Mouse (Mus musculus) left cerebral cortex, adult 18-20 months (tissue): ENCODE data around the gene Golga4. TPM values are rescaled to one million over a fixed set of nuclear protein-coding genes. Genes with fewer than 3 reads are reported as not detected.

Experiments
- DNase-seq, 2 experiments: peaks; one replicate each; pipeline ENCODE4 v3.0.0; 2021 to 2022; ENCODE audit warnings: low spot score in 2 of 2, mixed read lengths in 1 of 2
- long read RNA-seq, 2 experiments: library from polyadenylated mRNA; stranded (forward); transcript quantifications; one replicate each; pipeline ENCODE4 v2.0.0; 2021
- total RNA-seq, 2 experiments: library from RNA; stranded (reverse); gene quantifications; 2 replicates each; pipeline ENCODE4 v1.2.3; 2021

The Golga4 gene
- 100 to 1,000 TPM in 1 of 2 experiments, 10 to 100 TPM in 1; 89.1 to 105 TPM for total RNA-seq
- long read RNA-seq, experiment 1, full-length matches to known transcripts = 5 of 17 reads
- long read RNA-seq, experiment 1, partial matches to known transcripts = 5 of 17 reads
- long read RNA-seq, experiment 1, other reads (novel, unspliced or antisense) = 7 of 17 reads
- long read RNA-seq, experiment 2, full-length matches to known transcripts = 2 of 7 reads
- long read RNA-seq, experiment 2, partial matches to known transcripts = 0 of 7 reads
- long read RNA-seq, experiment 2, other reads (novel, unspliced or antisense) = 5 of 7 reads

DNA sequence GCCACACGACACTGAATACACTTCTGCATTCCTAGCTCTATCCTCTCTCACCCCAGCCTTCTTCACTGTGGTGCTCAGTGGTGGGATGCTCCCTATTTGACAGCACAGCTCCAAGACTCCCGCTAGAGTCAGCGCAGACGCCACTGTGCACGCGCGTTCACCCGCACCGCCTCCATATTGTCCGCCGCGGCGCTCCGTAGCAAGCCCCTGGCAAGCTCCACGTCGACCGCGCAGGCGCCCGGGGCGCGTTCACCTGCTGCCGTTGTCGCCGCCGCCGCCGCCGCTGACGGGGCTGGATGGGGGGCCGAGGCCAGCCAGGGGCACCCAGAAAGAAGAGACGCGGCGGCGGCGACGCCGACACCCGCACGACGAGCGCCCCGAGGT lies at the start of gene Golga4:
Gene Golga4, plus strand, starts transcription at position 248 of the 384 bp plus-strand sequence.
- peak; percentile 97 for DNase-seq

GRCm38 (mm10) chr9:118456405-118456804 lies 49.7 kb upstream of the Golga4 start:
- DNase-seq = no peak

- no peak for DNase-seq
Observed at GRCm38 (mm10) chr9:118458039-118458438, 48.0 kb upstream of the Golga4 start.

- DNase-seq = no peak
Observed at GRCm38 (mm10) chr9:118464031-118464430, 42.0 kb upstream of the Golga4 start.

GRCm38 (mm10) chr9:118468301-118468700 lies 37.8 kb upstream of the Golga4 start:
- DNase-seq = no peak

DNA sequence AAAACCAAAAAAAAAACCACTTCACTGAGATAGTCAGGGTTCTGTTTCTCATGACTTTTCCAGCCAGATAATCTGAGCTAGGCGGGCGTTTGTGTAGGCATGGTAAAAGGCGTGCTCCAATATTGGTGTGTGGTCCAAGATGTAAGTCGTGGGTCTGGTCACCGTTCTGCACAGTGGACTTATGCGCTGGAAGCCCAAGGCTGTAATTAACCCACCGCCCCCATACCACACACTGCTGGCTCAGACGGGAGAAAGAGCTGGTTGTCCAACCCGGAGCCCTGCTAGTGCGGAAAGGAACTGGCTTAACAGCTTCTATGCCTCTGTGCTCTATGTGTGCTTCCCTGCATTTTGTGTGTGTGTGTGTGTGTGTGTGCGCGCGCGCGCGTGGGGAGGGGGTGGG lies 36.8 kb upstream of the Golga4 start:
- DNase-seq = no peak

DNA sequence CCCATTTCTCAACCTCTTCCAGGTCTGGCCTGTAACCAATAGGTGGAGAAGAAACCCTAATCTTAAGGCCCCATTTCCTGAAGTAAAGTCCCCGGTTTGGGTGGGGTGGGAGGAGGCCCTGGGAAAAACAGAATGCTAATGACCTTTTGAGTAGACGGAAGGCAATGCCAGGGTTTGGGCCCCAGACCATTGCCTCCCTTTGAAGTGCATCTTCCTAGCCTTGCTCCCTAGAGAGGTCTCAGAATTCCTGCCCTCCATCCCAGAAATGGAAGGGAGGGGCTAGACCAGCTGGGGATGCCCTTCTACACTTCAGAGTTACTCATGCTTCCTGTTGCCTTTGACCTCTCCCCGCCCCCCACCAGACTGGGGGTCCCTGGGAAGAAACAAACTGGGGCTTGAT lies 34.8 kb upstream of the Golga4 start:
- DNase-seq = no peak

DNA sequence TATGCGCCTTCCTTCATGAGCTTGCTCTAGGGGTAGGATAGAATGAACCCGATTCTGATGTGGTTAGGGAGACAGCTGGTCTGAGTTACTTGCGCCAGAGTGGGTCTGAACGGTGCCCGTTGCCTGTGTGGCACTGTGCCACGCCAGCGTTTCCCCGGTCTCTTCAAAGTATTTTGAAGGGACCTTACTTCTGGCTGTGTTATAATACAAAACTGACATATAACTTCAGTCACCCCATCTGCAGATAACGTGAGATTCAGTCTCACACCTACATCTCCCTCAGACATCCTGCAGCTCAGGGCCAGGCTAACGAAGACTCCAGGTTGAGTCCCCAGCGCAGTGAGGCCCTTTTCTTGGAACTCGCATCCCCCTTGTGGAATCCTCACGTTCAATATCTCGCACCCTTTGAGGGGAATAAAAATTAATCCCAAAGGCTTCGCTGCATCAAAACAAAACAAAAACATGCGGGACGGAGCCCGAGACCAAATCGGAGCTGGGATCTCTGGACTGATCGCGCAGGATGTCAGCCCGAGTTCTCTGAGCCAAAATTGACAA lies 29.8 kb upstream of the Golga4 start:
- DNase-seq = no peak

DNA sequence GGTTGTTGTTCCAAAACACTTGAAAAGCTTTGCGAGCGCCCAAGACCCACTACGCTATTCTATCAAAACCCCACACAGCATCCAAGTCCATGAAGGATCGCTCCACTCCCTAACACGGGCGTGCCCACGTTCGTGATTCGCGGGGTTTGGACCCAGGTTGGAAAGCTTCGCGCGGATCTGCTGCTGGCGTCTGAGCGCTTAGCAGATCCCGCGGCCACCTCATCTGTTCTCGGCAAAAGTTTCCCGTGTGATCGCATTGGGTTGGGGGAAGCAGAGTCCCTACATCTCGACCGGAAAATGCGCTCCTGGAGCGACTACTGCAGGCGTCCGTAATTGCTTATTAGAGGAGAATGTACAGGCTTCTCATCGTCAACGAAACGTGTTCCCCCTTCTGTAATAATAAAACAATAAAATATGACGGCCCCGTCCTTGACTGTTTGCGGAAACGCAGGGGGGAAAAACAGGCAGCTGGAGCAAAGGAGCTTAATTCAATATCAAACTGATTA lies 29.2 kb upstream of the Golga4 start:
- no peak for DNase-seq

DNA sequence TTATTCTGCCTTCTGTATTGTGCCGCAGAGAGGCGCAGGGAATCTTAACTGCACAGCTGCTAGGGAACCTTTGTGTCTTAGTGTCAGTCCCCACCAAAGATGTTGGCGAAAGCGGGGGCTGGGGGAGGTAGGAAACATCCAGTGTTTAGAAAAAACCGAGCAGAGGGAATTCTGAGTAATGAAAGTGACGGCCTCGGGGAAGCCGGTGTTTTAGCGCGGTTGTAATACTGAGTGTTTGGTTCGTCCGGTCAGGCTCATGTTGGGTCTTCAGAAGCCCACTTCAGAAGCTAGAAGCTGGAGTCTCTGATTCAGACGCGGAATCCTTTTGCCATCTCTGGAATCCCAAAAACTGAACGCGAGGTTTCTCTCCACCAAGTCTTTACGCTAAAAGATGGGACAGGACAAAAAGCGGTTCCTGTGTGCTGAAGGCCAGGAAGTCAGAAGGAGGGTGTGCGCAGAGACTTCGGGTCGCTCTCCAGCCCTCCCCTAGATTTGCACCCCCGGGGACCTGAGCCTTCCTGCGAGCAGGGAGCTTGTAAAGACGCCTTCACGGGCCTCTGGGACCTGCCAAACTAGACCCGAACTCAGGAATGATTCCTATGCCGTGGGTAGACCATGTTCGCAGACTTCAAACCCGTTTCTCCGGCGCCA lies 28.7 kb upstream of the Golga4 start:
- DNase-seq = no peak

- no peak for DNase-seq
Observed at GRCm38 (mm10) chr9:118477961-118478360, 28.1 kb upstream of the Golga4 start, which contains the start of gene Eomes. Gene Eomes, plus strand, starts transcription at chr9:118478212.

DNA sequence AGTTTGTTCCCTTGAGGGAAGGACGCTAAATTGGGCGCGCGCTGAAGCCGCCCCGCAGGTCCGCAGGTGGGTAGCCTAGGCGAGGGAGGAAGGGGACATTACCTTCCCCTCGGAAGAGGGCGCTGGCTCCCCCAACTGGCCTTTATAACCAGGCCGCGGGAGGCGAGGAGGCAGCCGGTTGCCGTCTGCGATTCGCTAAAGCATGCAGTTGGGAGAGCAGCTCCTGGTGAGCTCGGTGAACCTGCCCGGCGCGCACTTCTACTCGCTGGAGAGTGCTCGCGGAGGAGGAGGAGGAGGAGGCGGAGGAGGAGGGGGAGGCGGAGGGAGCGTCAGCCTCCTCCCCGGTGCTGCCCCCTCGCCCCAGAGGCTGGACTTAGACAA lies 27.6 kb upstream of the Golga4 start:
- no peak for DNase-seq

- DNase-seq = no peak
Observed at GRCm38 (mm10) chr9:118478839-118479507, 27.1 kb upstream of the Golga4 start.

DNA sequence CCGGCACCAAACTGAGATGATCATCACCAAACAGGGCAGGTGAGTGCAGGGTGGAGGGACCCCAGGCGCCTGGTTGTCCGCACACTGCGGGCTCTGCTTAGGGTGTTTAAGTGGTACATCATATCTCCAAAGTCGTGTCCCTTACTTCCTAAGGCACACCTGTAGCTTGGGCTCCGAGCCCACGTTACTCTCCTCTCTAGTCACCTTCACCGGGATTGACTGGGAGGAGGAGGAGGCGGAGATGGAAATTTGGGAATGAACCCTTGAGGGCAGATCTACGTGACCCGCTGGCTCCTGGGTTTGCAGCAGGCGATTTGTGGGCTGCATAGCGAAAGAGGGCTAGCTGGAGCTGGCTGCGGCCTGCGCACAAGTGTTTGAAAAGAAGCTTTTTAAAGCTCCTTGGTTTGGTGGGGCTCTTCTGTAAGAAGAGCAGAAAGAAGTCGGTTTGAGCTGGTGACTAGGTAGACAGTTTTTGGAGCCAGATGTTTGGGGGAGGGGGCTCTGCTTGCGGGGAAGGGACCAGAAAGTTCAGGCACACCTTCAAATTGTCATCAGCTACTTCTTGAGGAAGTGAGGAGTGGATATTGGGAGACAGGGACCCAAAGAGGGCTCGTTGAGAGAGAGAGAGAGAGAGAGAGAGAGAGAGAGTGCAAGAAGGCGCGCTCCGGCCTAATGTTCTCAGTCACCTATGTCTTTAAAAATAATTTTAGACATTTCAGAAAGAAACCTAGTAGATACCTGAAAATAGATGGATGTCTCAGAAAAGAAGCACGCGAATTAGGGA lies 26.4 kb upstream of the Golga4 start:
- DNase-seq = no peak

DNA sequence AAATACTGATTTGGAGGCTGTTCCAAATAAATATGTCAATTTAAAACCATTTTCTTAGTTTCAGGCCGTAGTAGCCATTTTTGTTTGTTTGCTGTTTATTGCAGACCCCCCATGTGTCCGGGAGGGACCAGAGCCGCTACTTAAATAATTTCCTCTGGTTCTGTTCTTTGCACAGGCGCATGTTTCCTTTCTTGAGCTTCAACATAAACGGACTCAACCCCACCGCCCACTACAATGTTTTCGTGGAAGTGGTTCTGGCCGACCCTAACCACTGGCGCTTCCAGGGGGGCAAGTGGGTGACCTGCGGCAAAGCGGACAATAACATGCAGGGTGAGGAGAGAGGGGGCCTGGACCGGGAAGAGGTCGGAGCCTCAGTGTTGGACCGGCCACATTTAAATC lies 25.8 kb upstream of the Golga4 start:
- DNase-seq = no peak

- no peak for DNase-seq
Observed at GRCm38 (mm10) chr9:118482210-118482609, 23.9 kb upstream of the Golga4 start.

- no peak for DNase-seq
Observed at GRCm38 (mm10) chr9:118486361-118487095, 19.5 kb upstream of the Golga4 start.

DNA sequence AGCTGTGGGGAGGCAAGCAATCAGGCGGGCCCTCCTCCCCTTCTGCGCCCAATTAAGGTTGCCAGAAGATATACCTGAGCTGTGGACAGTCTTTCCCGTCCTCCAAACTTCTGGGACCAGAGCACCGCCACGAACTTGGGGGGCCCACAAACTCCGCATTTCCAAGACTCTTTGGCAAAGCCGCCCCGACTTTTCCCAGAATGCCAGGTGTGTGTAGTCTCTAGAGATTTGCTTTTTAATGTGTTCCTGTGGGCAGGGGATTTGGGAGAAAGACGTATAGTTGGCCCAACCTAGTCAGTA lies 19.0 kb upstream of the Golga4 start:
- no peak for DNase-seq

- DNase-seq = no peak
Observed at GRCm38 (mm10) chr9:118487636-118488035, 18.4 kb upstream of the Golga4 start.

DNA sequence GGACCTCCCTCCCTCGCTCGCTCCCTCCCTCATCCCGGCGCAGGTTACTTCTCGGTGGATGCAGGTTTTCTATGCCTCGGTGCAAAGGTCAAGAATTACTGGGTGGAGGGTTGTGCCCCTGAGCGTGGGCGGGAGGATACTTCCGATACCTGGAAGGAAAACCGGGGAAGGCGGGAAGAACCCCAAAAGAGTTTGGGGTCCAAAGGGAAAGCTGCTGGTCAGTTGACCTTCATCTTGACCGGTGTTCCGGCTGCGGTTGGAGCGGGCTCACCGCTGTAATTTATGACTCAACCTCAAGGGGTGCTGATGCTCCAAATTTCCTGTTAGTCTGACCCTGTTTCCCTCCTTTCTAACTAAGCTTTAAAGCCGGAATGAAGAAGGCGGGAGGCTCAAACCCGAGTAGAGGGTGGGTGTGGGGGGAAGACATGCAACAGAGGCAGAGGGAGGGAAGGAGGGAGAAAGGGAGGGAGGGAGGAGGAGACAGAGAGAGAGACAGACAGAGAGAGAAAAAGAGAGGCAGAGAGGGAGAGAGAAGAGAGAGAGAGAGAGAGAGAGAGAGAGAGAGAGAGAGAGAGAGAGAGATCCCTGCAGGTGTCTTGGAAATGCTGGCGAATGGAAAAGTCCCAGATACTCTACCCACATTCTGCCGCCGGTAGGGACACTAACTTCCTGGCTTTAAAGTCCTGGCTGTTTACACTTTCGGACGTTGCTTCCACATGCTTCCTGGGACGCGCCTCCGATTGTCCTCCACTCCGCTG lies 17.8 kb upstream of the Golga4 start:
- DNase-seq = peak in 1 of 2 experiments; percentile 8
